ENCODE assay signal across 7 mouse cellular contexts in the genomic region with DNA sequence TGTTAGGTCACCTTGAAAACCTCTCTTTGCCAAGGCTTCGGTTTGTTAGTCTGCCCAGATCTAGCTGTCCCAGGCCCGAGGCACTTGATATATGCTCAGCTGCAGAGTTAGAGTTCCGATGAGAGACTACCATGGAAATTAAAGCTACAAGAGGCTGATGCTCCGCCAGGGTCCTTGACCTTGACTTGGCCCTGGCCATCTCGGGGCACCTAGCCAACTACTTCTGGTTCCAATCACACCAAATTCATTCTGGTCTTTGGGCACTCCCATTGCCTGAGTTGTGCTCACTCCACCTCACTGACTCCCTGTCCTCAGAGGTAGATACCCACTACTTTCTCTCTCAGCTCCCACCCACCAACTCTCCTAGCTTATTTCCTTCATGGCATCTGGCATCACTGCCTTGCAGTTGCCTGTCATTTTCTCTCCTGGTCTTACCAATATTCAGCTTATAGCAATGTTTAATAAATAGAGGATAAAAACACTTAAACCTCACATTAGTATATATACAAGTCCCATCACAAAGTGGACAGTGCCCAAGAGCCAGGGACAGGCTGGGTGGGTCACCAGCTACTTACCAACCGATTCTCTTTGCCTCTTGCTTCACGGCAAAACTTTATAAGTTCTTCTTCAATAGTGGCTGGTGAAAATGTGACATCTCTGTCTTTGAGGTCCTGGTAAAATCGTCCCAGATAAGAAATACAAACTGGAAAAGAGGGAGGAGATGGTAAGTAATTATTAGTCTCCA. TPM values are rescaled to one million over a fixed set of nuclear protein-coding genes. Genes with fewer than 3 reads are reported as not detected.
A peak's percentile ranks its signal among the peaks of the same experiment; 100 is the strongest.
DNase-seq lines count a peak whose midpoint lies in the region; ATAC-seq and TF ChIP-seq lines count a peak whose summit lies in the region.

No protein-coding gene starts in this region.

- no peak for TF ChIP-seq CTCF in CH12.LX (conservative IDR thresholded peaks at IDR 0.05 in 1 of 2, IDR thresholded peaks at IDR 0.05 in 1 of 2; ENCODE audit: low read depth in 2 of 2, low read length in 2 of 2)
- no peak for TF ChIP-seq CTCF in G1E (IDR thresholded peaks at IDR 0.05; ENCODE audit: low read depth, low read length)
- TF ChIP-seq CTCF in kidney, postnatal 0 days (IDR thresholded peaks at IDR 0.05; ENCODE audit: low read depth) = no peak

- DNase-seq in CH12.LX (ENCODE audit: extremely low read depth) = no peak
- DNase-seq in G1E (ENCODE audit: low spot score) = no peak
- DNase-seq in kidney, postnatal 0 days (ENCODE audit: low spot score) = no peak
- DNase-seq in urinary bladder, postnatal 36 days (ENCODE audit: low spot score in 2 of 2) = no peak
- no peak for DNase-seq in right cerebral cortex, adult 18-20 months

- H3K79me2 ChIP-seq in CH12.LX (replicated peaks; ENCODE audit: control insufficient read depth, extremely low read depth, insufficient read depth, poor library complexity, severe bottlenecking) = peaks cover 32% of the 10 kb centered on the region

- no peak for TF ChIP-seq POLR2A in CH12.LX (IDR thresholded peaks at IDR 0.05; ENCODE audit: low read depth, low read length)

- H3K36me3 ChIP-seq in CH12.LX (replicated peaks in 1 of 2; ENCODE audit: control insufficient read depth in 1 of 2, insufficient read depth in 1 of 2, low read length in 1 of 2) (peaks cover 25 to 32% of the 10 kb centered on the region in 2 experiments), G1E (replicated peaks) (peaks cover 39% of the 10 kb centered on the region)
- peaks cover 15% of the 10 kb centered on the region for H3K36me3 ChIP-seq in forebrain, embryonic 16.5 days (ENCODE audit: control insufficient read depth, insufficient read depth)
- peaks cover 22% of the 10 kb centered on the region; the same call in 1 of the 2 replicates for H3K36me3 ChIP-seq in kidney, postnatal 0 days (ENCODE audit: insufficient read depth, low read length)
- peaks cover 31% of the 10 kb centered on the region for H3K36me3 ChIP-seq in neural tube, embryonic 12.5 days

- in situ Hi-C loops in CH12.LX (cut with MboI; ENCODE audit: low pct_ligation_motif_present, low pct_unique_long_range_greater_than_20kb, low sequenced_read_pairs) = loop anchor here (5.0 kb wide), 1 partner anchor 218 kb away; no protein-coding TSS in a partner anchor

- no peaks in the 10 kb centered on the region for H3K9me3 ChIP-seq in CH12.LX (replicated peaks; ENCODE audit: low read length)
- H3K9me3 ChIP-seq in G1E (replicated peaks) = no peaks in the 10 kb centered on the region
- no peaks in the 10 kb centered on the region for H3K9me3 ChIP-seq in forebrain, embryonic 16.5 days (ENCODE audit: control insufficient read depth, low read length)
- no peaks in the 10 kb centered on the region for H3K9me3 ChIP-seq in kidney, postnatal 0 days (replicated peaks; ENCODE audit: low read length)
- no peaks in the 10 kb centered on the region for H3K9me3 ChIP-seq in neural tube, embryonic 12.5 days

- dilution Hi-C loops in CH12.LX (cut with MboI; ENCODE audit: extremely low pct_ligation_motif_present, extremely low pct_unique_long_range_greater_than_20kb, low sequenced_read_pairs) = no loop called here

- TF ChIP-seq RAD21 in CH12.LX (IDR thresholded peaks at IDR 0.05; ENCODE audit: low read depth, low read length) = no peak

- no peak overlapping the region for H3K27ac ChIP-seq in CH12.LX (ENCODE audit: insufficient read depth, low read depth)
- H3K27ac ChIP-seq in forebrain, embryonic 16.5 days (ENCODE audit: low read length) = no peak overlapping the region
- H3K27ac ChIP-seq in kidney, postnatal 0 days = peak overlapping the region; percentile 82; the same call in 1 of the 2 replicates
- no peak overlapping the region for H3K27ac ChIP-seq in neural tube, embryonic 12.5 days

- peaks cover 9 to 43% of the 10 kb centered on the region in 2 experiments for H3K4me1 ChIP-seq in CH12.LX (ENCODE audit: control insufficient read depth in 1 of 2, insufficient read depth in 2 of 2)
- H3K4me1 ChIP-seq in G1E (ENCODE audit: insufficient read depth, low read depth, low read length) = peaks cover 47% of the 10 kb centered on the region
- H3K4me1 ChIP-seq in forebrain, embryonic 16.5 days (replicated peaks; ENCODE audit: control insufficient read depth, insufficient read depth, low read length) = peaks cover 44% of the 10 kb centered on the region
- peaks cover 13% of the 10 kb centered on the region for H3K4me1 ChIP-seq in kidney, postnatal 0 days (replicated peaks; ENCODE audit: insufficient read depth, low read length)
- H3K4me1 ChIP-seq in neural tube, embryonic 12.5 days = peaks cover 43% of the 10 kb centered on the region

- H3K4me2 ChIP-seq in CH12.LX (ENCODE audit: insufficient read depth, low read depth, poor library complexity, severe bottlenecking) = peak overlapping the region; percentile 87
- peak overlapping the region; percentile 66 for H3K4me2 ChIP-seq in forebrain, embryonic 16.5 days (ENCODE audit: low read length)
- H3K4me2 ChIP-seq in kidney, postnatal 0 days (ENCODE audit: low read length) = peak overlapping the region; percentile 81
- H3K4me2 ChIP-seq in neural tube, embryonic 12.5 days (replicated peaks) = peak overlapping the region; percentile 76

- 75% methylated on average over 8 of the region's 8 CpGs for WGBS in forebrain, embryonic 16.5 days
- WGBS in kidney, postnatal 0 days = 65% methylated on average over 8 of the region's 8 CpGs
- 72% methylated on average over 8 of the region's 8 CpGs for WGBS in neural tube, embryonic 12.5 days

- H3K4me3 ChIP-seq in CH12.LX (replicated peaks in 1 of 3; ENCODE audit: low read depth in 2 of 3, low read length in 2 of 3, poor library complexity in 1 of 3) (peak overlapping the region; percentile 83 to 97 (median 92)), G1E (ENCODE audit: low read depth, low read length) (peak overlapping the region; percentile 87)
- H3K4me3 ChIP-seq in forebrain, embryonic 16.5 days (replicated peaks; ENCODE audit: low read length) = peak overlapping the region; percentile 51
- peak overlapping the region; percentile 62 for H3K4me3 ChIP-seq in kidney, postnatal 0 days (replicated peaks; ENCODE audit: low read depth, low read length)
- H3K4me3 ChIP-seq in neural tube, embryonic 12.5 days = peak overlapping the region; percentile 98

- no peak for ATAC-seq in G1E (ENCODE audit: extremely low read depth, insufficient number of reproducible peaks, low FRiP score, poor library complexity, severe bottlenecking)
- no peak for ATAC-seq in forebrain, embryonic 16.5 days
- ATAC-seq in kidney, postnatal 0 days (replicated peaks; ENCODE audit: low FRiP score, low read depth) = no peak
- no peak for ATAC-seq in neural tube, embryonic 12.5 days (ENCODE audit: low FRiP score, low read depth)

- no peak for TF ChIP-seq EP300 in CH12.LX (IDR thresholded peaks at IDR 0.05; ENCODE audit: low read length)

- peaks cover 3% of the 10 kb centered on the region for H3K27me3 ChIP-seq in CH12.LX (replicated peaks)
- peaks cover 6% of the 10 kb centered on the region for H3K27me3 ChIP-seq in G1E (ENCODE audit: insufficient read depth, low read length)
- H3K27me3 ChIP-seq in forebrain, embryonic 16.5 days (replicated peaks; ENCODE audit: control insufficient read depth, insufficient read depth, low read length) = no peaks in the 10 kb centered on the region
- no peaks in the 10 kb centered on the region for H3K27me3 ChIP-seq in kidney, postnatal 0 days (ENCODE audit: insufficient read depth, low read length)
- H3K27me3 ChIP-seq in neural tube, embryonic 12.5 days (replicated peaks) = no peaks in the 10 kb centered on the region

- peak overlapping the region; percentile 95 for H3K9ac ChIP-seq in CH12.LX (ENCODE audit: insufficient read depth, low read depth)
- peak overlapping the region; percentile 63 for H3K9ac ChIP-seq in forebrain, embryonic 16.5 days (replicated peaks; ENCODE audit: low read depth, low read length)
- peak overlapping the region; percentile 76 for H3K9ac ChIP-seq in kidney, postnatal 0 days (ENCODE audit: low read depth, low read length)
- H3K9ac ChIP-seq in neural tube, embryonic 12.5 days = peak overlapping the region; percentile 93

TF ChIP-seq in CH12.LX, 34 proteins besides CTCF, POLR2A, EP300 and RAD21:
- no peak for TF ChIP-seq HCFC1 (IDR thresholded peaks at IDR 0.05; ENCODE audit: low read depth, low read length)
- no peak for TF ChIP-seq ZKSCAN1 (IDR thresholded peaks at IDR 0.05; ENCODE audit: borderline replicate concordance, low read depth, low read length)
- no peak for TF ChIP-seq TBP (conservative IDR thresholded peaks at IDR 0.05; ENCODE audit: low read depth, low read length)
- no peak for TF ChIP-seq ETS1 (conservative IDR thresholded peaks at IDR 0.05; ENCODE audit: low read depth, low read length)
- TF ChIP-seq USF2 (conservative IDR thresholded peaks at IDR 0.05; ENCODE audit: low read depth, low read length) = no peak
- TF ChIP-seq GABPA (IDR thresholded peaks at IDR 0.05; ENCODE audit: insufficient replicate concordance, low read depth, low read length) = no peak
- no peak for TF ChIP-seq ZMIZ1 (IDR thresholded peaks at IDR 0.05; ENCODE audit: low read depth, low read length)
- no peak for TF ChIP-seq TCF12 (IDR thresholded peaks at IDR 0.05; ENCODE audit: low read depth, low read length)
- no peak for TF ChIP-seq NELFE (IDR thresholded peaks at IDR 0.05; ENCODE audit: low read depth, low read length)

RNA-seq across cellular contexts. Expression of a gene that starts 1.1 kb away (rescaled TPM):
- 181 and 385 TPM in 2 replicates for total RNA-seq in CH12.LX (2012; rRNA removed)
- total RNA-seq in CH12.LX (2014; rRNA removed) = 292 and 325 TPM in 2 replicates
- polyA plus RNA-seq in CH12.LX (2012; ENCODE audit: insufficient read length, low read depth) = 330 and 358 TPM in 2 replicates
- total RNA-seq in G1E (2014; fragmentation: Nextera tagmentation) = 142 and 198 TPM in 2 replicates
- total RNA-seq in G1E (2017) = 116 and 146 TPM in 2 replicates
- polyA plus RNA-seq in G1E (2012) = 32.8 and 64.7 TPM in 2 replicates
- polyA plus RNA-seq in forebrain, embryonic 16.5 days (2015; fragmentation: Nextera tagmentation; extraction: Ambion mirVana) = 201 and 226 TPM in 2 replicates
- polyA plus RNA-seq in kidney, postnatal 0 days (2015; fragmentation: Nextera tagmentation; extraction: Ambion mirVana) = 240 and 245 TPM in 2 replicates
- polyA plus RNA-seq in neural tube, embryonic 12.5 days (2016; fragmentation: Nextera tagmentation; extraction: Ambion mirVana) = 218 and 248 TPM in 2 replicates

RNA-seq across cellular contexts. Expression of a gene that starts 3.4 kb away (rescaled TPM):
- total RNA-seq in CH12.LX (2012; rRNA removed) (17.4 and 26.4 TPM in 2 replicates), CH12.LX (2014; rRNA removed) (10.9 and 11.4 TPM in 2 replicates), G1E (2014; fragmentation: Nextera tagmentation) (20.3 and 21.8 TPM in 2 replicates), G1E (2017) (21.9 and 27.6 TPM in 2 replicates)
- polyA plus RNA-seq in CH12.LX (2012; ENCODE audit: insufficient read length, low read depth) (15.6 and 19.5 TPM in 2 replicates), G1E (2012) (23.5 and 30.0 TPM in 2 replicates)
- 16.6 and 18.4 TPM in 2 replicates for polyA plus RNA-seq in forebrain, embryonic 16.5 days (2015; fragmentation: Nextera tagmentation; extraction: Ambion mirVana)
- 6.7 and 8.4 TPM in 2 replicates for polyA plus RNA-seq in kidney, postnatal 0 days (2015; fragmentation: Nextera tagmentation; extraction: Ambion mirVana)
- 39.6 and 39.7 TPM in 2 replicates for polyA plus RNA-seq in neural tube, embryonic 12.5 days (2016; fragmentation: Nextera tagmentation; extraction: Ambion mirVana)
